Mouse (Mus musculus) neural tube, embryonic 12.5 days (tissue): ENCODE results near the gene 6030408B16Rik. TPM values are rescaled to one million over a fixed set of nuclear protein-coding genes. Genes with fewer than 3 reads are reported as not detected.

ENCODE experiments used
- ATAC-seq: fragments of 200-750 bp; cut with Nextera tagmentation; 2 replicates; pipeline ENCODE4 v1.8.0; 2017; ENCODE audit warnings: low read depth, mild to moderate bottlenecking, moderate TSS enrichment, moderate library complexity; ENCODE audit not compliant: low FRiP score
- H3K27ac ChIP-seq: fragments of 300-500 bp; sonication (generic); 2 replicates; pipeline ENCODE4 v1.5.1; 2016
- H3K27me3 ChIP-seq: fragments of 300-500 bp; sonication (generic); replicated peaks from 2 replicates; pipeline ENCODE4 v1.6.1; 2016; ENCODE audit warnings: mild to moderate bottlenecking
- H3K36me3 ChIP-seq: fragments of 300-500 bp; sonication (generic); 2 replicates; pipeline ENCODE4 v1.6.1; 2016; ENCODE audit warnings: mild to moderate bottlenecking
- H3K4me1 ChIP-seq: fragments of 300-500 bp; sonication (generic); 2 replicates; pipeline ENCODE4 v1.6.1; 2016
- H3K4me2 ChIP-seq: fragments of 300-500 bp; sonication (generic); replicated peaks from 2 replicates; pipeline ENCODE4 v1.6.1; 2016; ENCODE audit warnings: mild to moderate bottlenecking
- H3K4me3 ChIP-seq: fragments of 300-500 bp; sonication (generic); 2 replicates; pipeline ENCODE4 v1.5.1; 2016
- H3K9ac ChIP-seq: fragments of 300-500 bp; sonication (generic); 2 replicates; pipeline ENCODE4 v1.6.1; 2016; ENCODE audit warnings: mild to moderate bottlenecking
- H3K9me3 ChIP-seq: fragments of 300-500 bp; sonication (generic); 2 replicates; pipeline ENCODE4 v1.6.1; 2016; ENCODE audit warnings: mild to moderate bottlenecking
- WGBS: fragments of 180-500 bp; shearing (Covaris S2); methylation state at CpG from one replicate; pipeline ENCODE4 v1.1.7; 2016; 5-methylcytosine and 5-hydroxymethylcytosine counted together
- polyA plus RNA-seq: library from polyadenylated mRNA; unstranded; fragments of >200 nt; fragmentation: Nextera tagmentation; extraction: Ambion mirVana; gene quantifications from 2 replicates; pipeline ENCODE4 v1.2.1, GENCODE M21; 2016

The 6030408B16Rik gene
- polyA plus RNA-seq, 1 experiment from 2014 or later: 0.13 TPM

DNA sequence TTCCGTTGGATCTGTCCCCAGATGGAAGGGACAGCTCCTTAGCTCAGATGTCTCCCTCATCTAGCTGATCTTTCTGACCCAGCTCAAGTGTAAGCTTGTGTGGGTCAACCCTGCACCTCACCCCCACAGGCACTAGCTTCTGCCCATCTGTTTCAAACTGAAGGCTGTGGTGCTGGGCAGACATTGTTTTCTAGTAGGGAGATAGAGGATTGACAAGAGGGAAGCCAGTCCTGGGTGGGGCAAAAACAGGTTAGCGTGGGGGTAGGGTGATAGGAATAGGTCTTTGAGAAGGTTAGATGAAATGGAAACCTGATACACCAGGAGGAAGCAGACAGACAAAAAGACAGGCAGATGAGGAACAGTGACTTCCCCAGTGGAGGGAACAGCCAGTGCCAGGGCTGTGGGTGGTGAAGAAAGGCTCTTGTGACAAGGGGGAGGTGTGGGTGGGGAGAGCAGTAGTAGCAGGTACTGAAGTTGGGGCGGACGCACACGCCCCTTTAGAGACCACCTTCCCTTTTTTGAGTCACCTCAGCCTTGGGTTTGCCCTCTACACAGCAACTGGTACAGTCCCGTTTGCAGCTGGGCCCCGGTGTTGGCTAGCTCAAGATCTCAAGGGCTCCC is 37.1 kb upstream of the 6030408B16Rik start:
- Histone ChIP-seq H3K4me2 (no peak overlapping the region), H3K9me3 (no peaks in the 10 kb centered on the region), H3K36me3 (no peaks in the 10 kb centered on the region), H3K9ac (no peak overlapping the region), H3K27me3 (no peaks in the 10 kb centered on the region), H3K4me3 (no peak overlapping the region), H3K27ac (no peak overlapping the region), H3K4me1 (peaks cover 15% of the 10 kb centered on the region)
- no peak for ATAC-seq
- 87% methylated on average over 7 of the region's 7 CpGs for WGBS

DNA sequence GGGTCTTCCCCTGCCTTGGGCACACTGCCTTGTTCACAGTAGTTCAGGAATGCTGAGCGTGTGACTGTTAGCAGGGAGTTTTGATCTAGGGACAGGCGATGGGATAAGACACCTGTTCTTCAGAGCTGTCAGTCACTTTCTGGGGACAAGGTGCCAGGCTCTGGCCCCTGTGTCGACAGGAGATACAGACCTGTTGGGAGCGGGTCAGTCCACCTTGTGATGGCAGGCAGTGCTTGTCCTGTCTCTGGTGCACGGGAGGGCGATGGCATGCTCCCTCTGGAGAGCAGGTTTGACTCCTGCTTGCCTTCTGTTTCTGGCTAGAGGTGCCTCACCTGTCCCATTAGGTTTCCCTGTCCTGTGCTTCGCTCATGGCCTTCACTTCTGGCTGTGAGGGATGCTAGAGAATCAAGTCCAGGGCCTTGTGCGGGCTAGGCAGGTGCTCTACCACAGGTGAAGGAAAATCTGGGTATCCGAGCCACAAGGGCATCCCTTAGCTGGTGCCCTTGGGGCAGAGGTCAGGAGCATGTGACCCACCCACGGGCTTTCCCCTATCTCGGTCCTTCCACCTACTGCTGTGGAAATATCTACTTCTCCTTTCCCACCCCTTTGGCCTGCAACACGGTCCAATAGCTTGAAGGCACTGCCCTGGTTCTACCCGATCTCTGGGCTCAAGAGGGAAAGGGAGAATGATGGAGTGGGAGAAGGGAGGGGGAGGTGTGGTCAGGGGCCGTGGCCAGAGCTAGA is 36.4 kb upstream of the 6030408B16Rik start:
- no peak overlapping the region for H3K4me3 ChIP-seq
- WGBS: 82% methylated on average over 14 of the region's 14 CpGs
- H3K9me3 ChIP-seq: no peaks in the 10 kb centered on the region
- H3K27ac ChIP-seq: no peak overlapping the region
- peaks cover 15% of the 10 kb centered on the region for H3K4me1 ChIP-seq
- H3K27me3 ChIP-seq: no peaks in the 10 kb centered on the region
- H3K36me3 ChIP-seq: no peaks in the 10 kb centered on the region
- no peak overlapping the region for H3K4me2 ChIP-seq
- no peak overlapping the region for H3K9ac ChIP-seq
- no peak for ATAC-seq

DNA sequence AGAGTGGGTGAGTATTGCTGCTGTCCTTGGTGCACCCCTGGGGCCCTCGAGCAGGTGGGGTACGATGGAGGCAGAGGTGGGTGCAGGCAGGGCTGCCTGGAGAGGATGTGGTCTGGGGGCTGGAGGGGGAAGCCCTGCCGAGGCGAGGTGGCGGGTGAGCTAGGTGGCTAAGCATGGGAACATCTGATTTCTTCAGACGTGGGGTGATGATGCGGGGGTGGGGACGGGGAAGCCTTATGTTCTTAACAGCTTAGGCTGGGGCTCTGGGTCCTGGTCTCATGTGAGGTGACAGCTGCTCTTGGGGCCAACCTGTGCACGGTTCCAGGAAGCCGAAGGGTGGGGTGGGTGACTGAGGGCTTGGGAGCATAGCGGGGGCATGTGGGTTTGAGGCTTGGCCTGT is 34.6 kb upstream of the 6030408B16Rik start:
- Histone ChIP-seq H3K9ac (no peak overlapping the region), H3K4me1 (peaks cover 15% of the 10 kb centered on the region), H3K9me3 (no peaks in the 10 kb centered on the region), H3K4me2 (no peak overlapping the region), H3K4me3 (no peak overlapping the region), H3K36me3 (no peaks in the 10 kb centered on the region), H3K27me3 (no peaks in the 10 kb centered on the region; the same call in 1 of the 2 replicates), H3K27ac (no peak overlapping the region)
- no peak for ATAC-seq
- WGBS: 80% methylated on average over 11 of the region's 11 CpGs

DNA sequence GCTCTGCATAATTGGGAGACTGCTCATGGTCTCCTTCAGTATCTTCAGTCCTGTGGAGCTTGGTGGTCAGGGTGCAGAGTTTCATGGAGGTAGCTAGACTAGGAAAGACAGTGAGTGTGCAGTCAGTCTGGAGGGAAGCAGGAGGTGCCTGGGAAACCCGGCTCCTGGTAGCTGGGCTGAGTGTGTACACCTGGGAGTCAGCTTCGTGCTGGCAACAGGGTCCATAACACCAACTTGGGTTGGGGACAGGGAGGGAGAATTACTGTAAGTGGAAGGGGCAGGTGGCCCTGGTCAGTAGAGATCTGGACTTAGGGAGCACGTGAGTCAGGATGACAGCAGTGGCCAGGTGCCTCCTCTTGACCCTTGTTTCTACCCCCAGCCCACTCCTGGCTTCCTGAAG is 33.1 kb upstream of the 6030408B16Rik start:
- Histone ChIP-seq H3K9ac (no peak overlapping the region), H3K36me3 (no peaks in the 10 kb centered on the region), H3K9me3 (no peaks in the 10 kb centered on the region), H3K4me1 (peaks cover 6% of the 10 kb centered on the region; the same call in 1 of the 2 replicates), H3K27me3 (no peaks in the 10 kb centered on the region; the same call in 1 of the 2 replicates), H3K4me3 (no peak overlapping the region), H3K27ac (no peak overlapping the region), H3K4me2 (no peak overlapping the region)
- ATAC-seq: no peak
- 86% methylated on average over 3 of the region's 3 CpGs for WGBS

DNA sequence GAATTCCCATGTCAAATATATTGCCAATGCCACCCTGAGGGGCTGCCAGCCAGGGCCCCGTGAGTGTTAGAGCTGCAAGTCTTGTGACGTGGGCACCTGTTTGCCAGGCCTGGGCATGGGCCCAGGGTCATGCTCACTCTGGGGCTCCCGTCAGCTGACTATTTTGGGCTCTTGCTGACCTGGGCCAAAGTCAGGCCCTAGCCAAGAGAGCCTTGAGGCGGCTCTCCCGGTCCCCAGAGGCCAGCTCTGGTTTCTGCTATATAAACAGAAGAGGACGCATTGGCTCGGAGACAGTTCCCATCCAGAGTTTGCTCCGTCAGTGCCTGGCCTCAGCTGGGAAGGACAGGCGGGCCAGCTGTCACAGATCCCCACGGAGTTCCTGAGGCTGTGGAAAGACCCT is 32.6 kb upstream of the 6030408B16Rik start:
- 67% methylated on average over 10 of the region's 10 CpGs for WGBS
- ATAC-seq: no peak
- no peaks in the 10 kb centered on the region for H3K36me3 ChIP-seq
- no peaks in the 10 kb centered on the region for H3K9me3 ChIP-seq
- H3K27me3 ChIP-seq: peaks cover 2% of the 10 kb centered on the region
- H3K4me1 ChIP-seq: peaks cover 6% of the 10 kb centered on the region; the same call in 1 of the 2 replicates
- no peak overlapping the region for H3K4me2 ChIP-seq
- H3K9ac ChIP-seq: no peak overlapping the region
- no peak overlapping the region for H3K27ac ChIP-seq
- H3K4me3 ChIP-seq: no peak overlapping the region

DNA sequence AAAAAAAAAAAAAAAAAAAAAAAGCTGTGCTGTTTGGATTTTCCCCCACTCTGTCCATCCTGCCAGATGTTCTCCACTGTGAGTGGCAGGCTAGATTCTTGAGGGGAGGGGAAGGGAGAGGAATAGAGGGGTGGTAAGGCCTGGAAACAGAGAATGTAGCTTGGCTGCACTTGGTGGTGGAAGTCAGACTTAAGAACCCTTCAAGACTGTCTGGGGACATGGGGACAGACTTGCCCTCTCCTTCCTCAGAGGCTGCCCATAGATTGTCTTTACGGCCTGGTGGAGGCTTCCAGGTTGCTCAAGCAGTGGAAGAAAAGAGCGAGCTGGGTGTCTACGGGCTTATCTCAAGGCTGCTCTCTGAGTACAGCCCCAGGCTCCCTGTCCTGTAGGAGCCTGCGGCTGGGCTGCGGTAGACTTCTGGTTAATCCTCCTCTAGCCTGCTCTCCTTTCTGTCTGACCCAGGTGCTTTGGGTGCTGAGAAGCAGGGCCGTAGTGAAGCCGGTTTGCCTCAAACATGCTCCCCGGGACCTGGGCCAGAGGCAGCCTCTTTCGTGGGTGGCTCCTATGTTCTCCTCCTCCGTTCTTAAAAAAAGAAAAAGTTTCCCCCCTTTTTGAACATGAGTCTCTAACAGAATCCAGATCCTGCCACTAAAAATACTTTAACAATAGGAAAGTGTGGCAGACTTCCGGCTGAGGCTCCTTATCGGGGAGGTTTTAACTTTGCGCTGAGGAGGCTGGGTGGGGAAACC is 32.0 kb upstream of the 6030408B16Rik start:
- WGBS: 75% methylated on average over 13 of the region's 13 CpGs
- Histone ChIP-seq H3K9ac (no peak overlapping the region), H3K4me3 (no peak overlapping the region), H3K4me1 (peaks cover 8% of the 10 kb centered on the region), H3K36me3 (no peaks in the 10 kb centered on the region), H3K9me3 (no peaks in the 10 kb centered on the region), H3K4me2 (no peak overlapping the region), H3K27ac (no peak overlapping the region), H3K27me3 (peaks cover 9% of the 10 kb centered on the region)
- no peak for ATAC-seq

DNA sequence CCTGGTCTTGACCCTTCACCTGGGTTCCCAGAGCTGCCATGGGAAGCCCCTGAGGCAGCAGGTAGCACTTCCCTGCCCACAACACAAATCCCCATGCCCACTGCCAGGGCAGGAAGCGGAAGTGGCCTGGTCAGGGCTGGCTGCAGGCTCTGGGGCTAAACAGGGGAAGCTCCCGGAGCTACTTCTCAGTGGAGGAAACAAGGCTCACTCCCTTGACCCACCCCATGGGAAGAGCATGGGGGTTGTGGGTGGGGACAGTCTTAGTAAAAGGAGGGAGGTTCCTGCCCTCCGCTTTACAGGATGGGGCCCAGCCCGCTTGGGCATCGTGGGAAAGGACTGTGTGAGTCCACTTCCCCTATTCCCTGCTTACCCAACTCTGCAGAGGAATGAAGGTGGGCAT is 30.5 kb upstream of the 6030408B16Rik start:
- Histone ChIP-seq H3K9me3 (no peaks in the 10 kb centered on the region), H3K36me3 (no peaks in the 10 kb centered on the region), H3K27me3 (peaks cover 23% of the 10 kb centered on the region), H3K9ac (no peak overlapping the region), H3K4me1 (peaks cover 15% of the 10 kb centered on the region), H3K4me3 (no peak overlapping the region), H3K4me2 (no peak overlapping the region), H3K27ac (no peak overlapping the region)
- no peak for ATAC-seq
- WGBS: 76% methylated on average over 5 of the region's 5 CpGs

DNA sequence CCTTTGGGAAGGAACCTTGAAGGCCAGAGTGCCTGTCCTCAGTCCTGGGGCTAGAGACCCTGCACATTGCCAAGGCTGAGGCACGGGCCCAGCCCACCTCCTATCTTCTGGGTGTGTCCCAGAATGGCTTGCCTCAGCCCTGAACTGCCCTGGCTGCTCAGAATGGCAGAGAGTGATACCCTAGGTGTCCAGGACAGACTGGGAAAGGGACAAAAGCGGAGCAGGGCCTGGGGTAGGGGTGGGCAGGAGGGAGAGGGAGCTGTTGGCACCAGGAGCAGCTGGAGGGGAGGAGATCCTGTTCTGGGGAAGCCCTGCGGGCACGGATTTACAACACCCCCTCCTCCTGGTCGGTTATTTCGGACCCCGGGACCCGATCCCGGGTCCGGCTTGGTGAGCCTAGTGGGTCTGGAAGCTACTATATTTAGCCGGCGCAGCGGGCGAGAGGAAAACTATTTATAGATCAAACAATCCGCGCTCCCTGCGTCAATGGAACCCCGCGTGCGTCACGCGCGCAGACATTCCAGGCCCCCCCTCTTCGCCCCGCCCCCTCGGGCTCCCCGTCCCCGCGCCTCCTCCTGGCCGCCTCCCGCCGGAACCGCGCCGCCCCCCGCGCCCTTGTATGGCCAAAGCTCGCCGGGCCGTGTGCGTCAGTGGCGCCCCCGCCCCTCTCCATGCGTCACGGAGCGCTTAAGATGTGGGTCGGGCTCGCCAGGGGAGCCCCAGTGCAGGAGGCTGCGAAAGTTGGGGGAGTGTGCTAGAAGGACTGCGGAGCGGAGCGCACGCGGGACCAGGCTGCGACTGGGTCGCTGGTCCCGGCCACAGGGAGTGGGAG is 26.7 kb upstream of the 6030408B16Rik start:
- H3K4me1 ChIP-seq: peaks cover 9% of the 10 kb centered on the region
- WGBS: under 1% methylated on average over 57 of the region's 57 CpGs
- H3K27ac ChIP-seq: no peak overlapping the region

DNA sequence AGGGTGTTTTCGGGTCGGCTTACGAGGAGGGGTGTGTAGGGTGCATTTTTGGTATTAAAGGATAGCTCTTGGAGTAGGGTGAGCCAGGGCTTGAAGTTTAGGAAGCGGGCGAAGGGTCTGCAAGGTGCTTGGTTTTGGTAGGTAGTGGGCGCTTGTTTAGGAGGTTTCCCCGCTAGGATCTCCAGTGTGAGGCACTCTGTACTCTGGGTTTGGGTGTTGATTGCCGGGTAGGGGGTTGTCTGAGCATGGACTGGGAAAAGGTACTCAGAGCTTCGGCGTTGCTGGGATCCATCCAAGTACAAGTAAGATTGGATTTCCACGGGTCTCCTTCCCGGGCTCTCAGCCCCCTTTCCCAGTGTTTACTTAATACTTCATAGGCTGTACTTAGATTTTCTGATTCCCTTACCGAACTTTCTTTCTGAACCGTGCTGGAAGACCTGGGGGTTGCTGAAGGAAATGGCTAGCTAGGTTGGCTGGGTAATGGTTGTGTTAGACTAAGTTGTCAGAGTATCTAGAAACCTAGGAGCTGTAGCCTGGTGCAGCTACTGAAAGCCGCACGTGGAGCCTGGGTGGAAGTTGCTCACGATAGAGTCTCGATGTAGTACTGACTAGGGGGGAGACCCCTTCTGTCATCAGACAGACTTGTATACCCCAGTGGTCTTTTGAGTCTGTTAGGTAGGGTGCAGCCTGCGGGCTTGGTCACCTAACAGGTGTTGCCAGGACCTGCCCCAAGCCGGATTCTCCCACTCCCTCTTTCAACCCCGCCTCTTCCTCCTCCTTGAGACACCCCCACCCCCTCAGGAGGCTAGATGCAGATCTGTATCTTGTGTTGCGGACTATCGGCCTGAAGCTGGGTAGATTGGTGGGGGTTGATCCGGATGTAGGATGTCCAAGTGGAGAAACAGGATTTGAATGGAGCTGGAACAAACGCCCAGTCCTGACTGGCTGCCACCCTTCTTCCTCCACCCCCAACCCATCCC is 25.7 kb upstream of the 6030408B16Rik start:
- Histone ChIP-seq H3K4me2 (peak overlapping the region; percentile 91), H3K27me3 (peaks cover 32% of the 10 kb centered on the region), H3K9ac (no peak overlapping the region), H3K4me3 (peak overlapping the region; percentile 45), H3K27ac (no peak overlapping the region), H3K36me3 (peaks cover 14% of the 10 kb centered on the region), H3K9me3 (no peaks in the 10 kb centered on the region), H3K4me1 (peaks cover 9% of the 10 kb centered on the region)
- ATAC-seq: no peak
- WGBS: 5% methylated on average over 25 of the region's 25 CpGs

More for the DNA sequence above, 26.7 kb upstream of the 6030408B16Rik start:
- Histone ChIP-seq H3K9ac (peak overlapping the region; percentile 45), H3K9me3 (no peaks in the 10 kb centered on the region), H3K4me3 (peak overlapping the region; percentile 45), H3K4me2 (peak overlapping the region; percentile 91), H3K27me3 (peaks cover 32% of the 10 kb centered on the region), H3K36me3 (peaks cover 11% of the 10 kb centered on the region)
- ATAC-seq: peak; percentile 71

DNA sequence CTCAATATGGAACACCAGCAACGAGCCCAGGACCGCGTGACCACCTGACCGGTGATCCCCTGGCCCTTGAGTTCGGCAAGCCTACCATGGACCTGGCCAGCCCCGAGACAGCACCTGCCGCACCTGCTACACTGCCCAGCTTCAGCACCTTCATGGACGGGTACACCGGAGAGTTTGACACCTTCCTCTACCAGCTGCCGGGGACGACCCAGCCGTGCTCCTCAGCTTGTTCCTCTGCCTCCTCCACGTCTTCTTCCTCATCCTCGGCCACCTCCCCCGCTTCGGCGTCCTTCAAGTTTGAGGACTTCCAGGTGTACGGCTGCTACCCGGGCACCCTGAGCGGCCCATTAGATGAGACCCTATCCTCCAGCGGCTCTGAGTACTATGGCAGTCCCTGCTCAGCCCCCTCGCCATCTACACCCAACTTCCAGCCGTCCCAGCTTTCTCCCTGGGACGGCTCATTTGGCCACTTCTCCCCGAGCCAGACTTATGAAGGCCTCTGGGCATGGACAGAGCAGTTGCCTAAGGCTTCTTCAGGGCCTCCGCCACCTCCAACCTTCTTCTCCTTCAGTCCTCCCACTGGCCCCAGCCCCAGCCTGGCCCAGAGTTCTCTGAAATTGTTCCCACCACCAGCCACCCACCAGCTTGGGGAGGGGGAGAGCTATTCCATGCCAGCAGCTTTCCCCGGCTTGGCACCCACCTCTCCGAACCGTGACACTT is 22.8 kb upstream of the 6030408B16Rik start:
- ATAC-seq: no peak
- Histone ChIP-seq H3K27ac (no peak overlapping the region), H3K27me3 (peaks cover 31% of the 10 kb centered on the region), H3K4me3 (no peak overlapping the region), H3K4me1 (peaks cover 9% of the 10 kb centered on the region), H3K9ac (no peak overlapping the region), H3K4me2 (no peak overlapping the region), H3K9me3 (no peaks in the 10 kb centered on the region), H3K36me3 (peaks cover 31% of the 10 kb centered on the region)
- 92% methylated on average over 29 of the region's 29 CpGs for WGBS
